Mouse (Mus musculus): ENCODE data around the gene Lingo1. TPM values are rescaled to one million over a fixed set of nuclear protein-coding genes. Genes with fewer than 3 reads are reported as not detected.

The Lingo1 gene
- total and polyA plus RNA-seq, 3 experiments = not detected

DNA sequence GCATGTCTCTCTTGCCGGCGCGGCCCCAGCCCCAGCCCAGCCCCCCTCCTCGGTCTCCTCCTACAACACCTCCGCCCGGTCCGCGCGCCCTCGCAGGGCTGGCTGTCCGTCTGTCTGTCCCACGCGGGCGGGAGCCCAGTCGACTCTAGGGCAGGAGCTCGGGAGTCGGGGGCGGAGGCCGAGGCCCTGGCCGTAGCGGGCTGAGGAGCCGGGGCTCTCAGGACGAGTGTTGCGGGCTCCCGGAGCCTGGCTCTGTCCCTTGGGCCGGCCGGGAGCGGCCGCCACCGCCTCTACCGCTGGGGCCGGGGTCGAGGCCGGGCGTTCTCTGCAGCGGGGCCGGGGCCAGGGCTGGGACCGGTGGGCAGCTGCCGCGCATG, 161.2 kb downstream of the Lingo1 start:
- in situ Hi-C loops (cut with MboI; ENCODE audit: low pct_ligation_motif_present, low pct_unique_long_range_greater_than_20kb, low sequenced_read_pairs) (no loop called here), dilution Hi-C loops (cut with MboI; ENCODE audit: extremely low pct_ligation_motif_present, extremely low pct_unique_long_range_greater_than_20kb, low sequenced_read_pairs) (no loop called here)
- TF ChIP-seq MAX (IDR thresholded peaks at IDR 0.05; ENCODE audit: low read length) = no peak
- no peak for TF ChIP-seq ZMIZ1 (IDR thresholded peaks at IDR 0.05; ENCODE audit: low read depth, low read length)
- no peak for TF ChIP-seq ZC3H11A (IDR thresholded peaks at IDR 0.05; ENCODE audit: low read depth, low read length)
- TF ChIP-seq HCFC1 (IDR thresholded peaks at IDR 0.05; ENCODE audit: low read depth, low read length) = no peak
- TF ChIP-seq ETS1 (conservative IDR thresholded peaks at IDR 0.05; ENCODE audit: low read depth, low read length) = no peak
- no peak for TF ChIP-seq SMC3 (IDR thresholded peaks at IDR 0.05; ENCODE audit: low read depth, low read length)
- no peak for TF ChIP-seq UBTF (IDR thresholded peaks at IDR 0.05; ENCODE audit: low read depth, low read length)
- Histone ChIP-seq H3K27ac (ENCODE audit: insufficient read depth, low read depth) (no peak overlapping the region), H3K9me3 (replicated peaks; ENCODE audit: low read length) (peaks cover 5% of the 10 kb centered on the region), H3K79me2 (replicated peaks; ENCODE audit: control insufficient read depth, extremely low read depth, insufficient read depth, poor library complexity, severe bottlenecking) (no peaks in the 10 kb centered on the region), H3K9ac (ENCODE audit: insufficient read depth, low read depth) (no peak overlapping the region), H3K4me3 (replicated peaks in 1 of 3; ENCODE audit: low read depth in 2 of 3, low read length in 2 of 3, poor library complexity in 1 of 3) (no peak overlapping the region), H3K4me1 (ENCODE audit: control insufficient read depth in 1 of 2, insufficient read depth in 2 of 2) (no peaks in the 10 kb centered on the region), H3K27me3 (replicated peaks) (peaks cover 58% of the 10 kb centered on the region), H3K36me3 (replicated peaks in 1 of 2; ENCODE audit: control insufficient read depth in 1 of 2, insufficient read depth in 1 of 2, low read length in 1 of 2) (no peaks in the 10 kb centered on the region), H3K4me2 (ENCODE audit: insufficient read depth, low read depth, poor library complexity, severe bottlenecking) (no peak overlapping the region)
- no peak for DNase-seq (ENCODE audit: extremely low read depth)

- Histone ChIP-seq H3K9ac (ENCODE audit: insufficient read depth, low read depth) (no peak overlapping the region), H3K79me2 (replicated peaks; ENCODE audit: control insufficient read depth, extremely low read depth, insufficient read depth, poor library complexity, severe bottlenecking) (no peaks in the 10 kb centered on the region), H3K36me3 (replicated peaks in 1 of 2; ENCODE audit: control insufficient read depth in 1 of 2, insufficient read depth in 1 of 2, low read length in 1 of 2) (no peaks in the 10 kb centered on the region), H3K9me3 (replicated peaks; ENCODE audit: low read length) (peaks cover 5% of the 10 kb centered on the region), H3K4me3 (replicated peaks in 1 of 3; ENCODE audit: low read depth in 2 of 3, low read length in 2 of 3, poor library complexity in 1 of 3) (no peak overlapping the region), H3K4me2 (ENCODE audit: insufficient read depth, low read depth, poor library complexity, severe bottlenecking) (no peak overlapping the region), H3K27ac (ENCODE audit: insufficient read depth, low read depth) (no peak overlapping the region), H3K27me3 (replicated peaks) (peaks cover 54% of the 10 kb centered on the region), H3K4me1 (ENCODE audit: control insufficient read depth in 1 of 2, insufficient read depth in 2 of 2) (no peaks in the 10 kb centered on the region)
- TF ChIP-seq SMC3 (IDR thresholded peaks at IDR 0.05; ENCODE audit: low read depth, low read length) (no peak), MYC (IDR thresholded peaks at IDR 0.05; ENCODE audit: low read depth, low read length) (no peak), USF1 (IDR thresholded peaks at IDR 0.05; ENCODE audit: low read depth, low read length) (no peak)
- DNase-seq (ENCODE audit: extremely low read depth) = no peak
- in situ Hi-C loops (cut with MboI; ENCODE audit: low pct_ligation_motif_present, low pct_unique_long_range_greater_than_20kb, low sequenced_read_pairs) = no loop called here
- dilution Hi-C loops (cut with MboI; ENCODE audit: extremely low pct_ligation_motif_present, extremely low pct_unique_long_range_greater_than_20kb, low sequenced_read_pairs) = no loop called here
These were observed 161.7 kb downstream of the Lingo1 start for GRCm38 (mm10) chr9:56634406-56635120.

GRCm38 (mm10) chr9:56633449-56634225, 162.6 kb downstream of the Lingo1 start:
- no peaks in the 10 kb centered on the region for H3K36me3 ChIP-seq (replicated peaks in 1 of 2; ENCODE audit: control insufficient read depth in 1 of 2, insufficient read depth in 1 of 2, low read length in 1 of 2)
- H3K4me1 ChIP-seq (ENCODE audit: control insufficient read depth in 1 of 2, insufficient read depth in 2 of 2) = no peaks in the 10 kb centered on the region
- in situ Hi-C loops (cut with MboI; ENCODE audit: low pct_ligation_motif_present, low pct_unique_long_range_greater_than_20kb, low sequenced_read_pairs) = no loop called here
- H3K4me3 ChIP-seq (replicated peaks in 1 of 3; ENCODE audit: low read depth in 2 of 3, low read length in 2 of 3, poor library complexity in 1 of 3) = no peak overlapping the region
- no peak overlapping the region for H3K9ac ChIP-seq (ENCODE audit: insufficient read depth, low read depth)
- peaks cover 5% of the 10 kb centered on the region for H3K9me3 ChIP-seq (replicated peaks; ENCODE audit: low read length)
- no peak for DNase-seq (ENCODE audit: extremely low read depth)
- no peak overlapping the region for H3K4me2 ChIP-seq (ENCODE audit: insufficient read depth, low read depth, poor library complexity, severe bottlenecking)
- no peaks in the 10 kb centered on the region for H3K79me2 ChIP-seq (replicated peaks; ENCODE audit: control insufficient read depth, extremely low read depth, insufficient read depth, poor library complexity, severe bottlenecking)
- H3K27me3 ChIP-seq (replicated peaks) = peaks cover 48% of the 10 kb centered on the region
- dilution Hi-C loops (cut with MboI; ENCODE audit: extremely low pct_ligation_motif_present, extremely low pct_unique_long_range_greater_than_20kb, low sequenced_read_pairs) = no loop called here
- no peak overlapping the region for H3K27ac ChIP-seq (ENCODE audit: insufficient read depth, low read depth)
- TF ChIP-seq ZC3H11A (IDR thresholded peaks at IDR 0.05; ENCODE audit: low read depth, low read length) = no peak
- no peak for TF ChIP-seq KAT2A (IDR thresholded peaks at IDR 0.05; ENCODE audit: insufficient replicate concordance, low read length)
- TF ChIP-seq EP300 (IDR thresholded peaks at IDR 0.05; ENCODE audit: low read length) = no peak
- no peak for TF ChIP-seq USF2 (conservative IDR thresholded peaks at IDR 0.05; ENCODE audit: low read depth, low read length)
- TF ChIP-seq NRF1 (IDR thresholded peaks at IDR 0.05; ENCODE audit: low read depth, low read length) = no peak
- no peak for TF ChIP-seq HCFC1 (IDR thresholded peaks at IDR 0.05; ENCODE audit: low read depth, low read length)
- no peak for TF ChIP-seq ZMIZ1 (IDR thresholded peaks at IDR 0.05; ENCODE audit: low read depth, low read length)
- no peak for TF ChIP-seq ELF1 (IDR thresholded peaks at IDR 0.05; ENCODE audit: low read depth, low read length)
- no peak for TF ChIP-seq SMC3 (IDR thresholded peaks at IDR 0.05; ENCODE audit: low read depth, low read length)
